Mouse (Mus musculus): Measurements from ENCODE around the gene Prune2.

GRCm38 (mm10) chr19:16978910-16979309, 23.0 kb downstream of the Prune2 start:
- no peak for TF ChIP-seq CTCF (IDR thresholded peaks at IDR 0.05; ENCODE audit: borderline replicate concordance, control insufficient read depth, extremely low read depth, insufficient read depth, low read length, poor library complexity)
- TF ChIP-seq POLR2A (IDR thresholded peaks at IDR 0.05; ENCODE audit: control insufficient read depth, extremely low read depth, insufficient read depth, low read length, poor library complexity): no peak

All from thymus, adult 2 months (tissue).